Mouse (Mus musculus): ENCODE measurements at regions not wholly inside any gene's neighbourhood (a gene's known extent, or its start where the extent isn't known, plus 50 kb on each side); places are given as distances from the start of the nearest gene placed in this dataset.

- TF ChIP-seq CTCF (IDR thresholded peaks at IDR 0.05; ENCODE audit: low read depth) (no peak), EP300 (IDR thresholded peaks at IDR 0.05; ENCODE audit: low read depth) (no peak)
Observed at GRCm38 (mm10) chr14:28740076-28740475, 235.5 kb downstream of the Wnt5a start.
